Mouse (Mus musculus): Measurements from ENCODE around the gene Dgkg.

Gene Dgkg

DNA sequence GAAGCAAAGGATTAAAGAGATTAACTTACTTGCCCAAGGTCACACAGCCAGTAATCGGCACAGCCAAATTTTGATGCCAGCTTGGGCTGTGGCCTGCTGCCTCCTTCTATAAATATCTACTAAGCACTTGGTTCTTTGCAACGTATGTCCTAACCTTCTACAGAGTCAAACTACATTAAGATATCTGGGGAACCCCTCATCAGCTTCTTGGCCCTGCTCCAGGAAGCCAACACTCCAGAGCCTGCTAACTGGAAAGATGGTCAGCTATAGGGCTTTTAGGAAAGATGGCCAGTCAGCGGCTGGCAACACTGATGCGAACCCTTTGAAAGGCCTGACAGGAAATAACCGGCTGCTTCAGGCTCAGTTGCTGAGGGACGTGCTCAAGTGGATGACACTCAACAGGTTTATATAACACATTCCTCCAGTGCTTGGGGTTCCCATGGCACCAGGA, 114.3 kb downstream of the Dgkg start:
- DNase-seq, result no peak

DNA sequence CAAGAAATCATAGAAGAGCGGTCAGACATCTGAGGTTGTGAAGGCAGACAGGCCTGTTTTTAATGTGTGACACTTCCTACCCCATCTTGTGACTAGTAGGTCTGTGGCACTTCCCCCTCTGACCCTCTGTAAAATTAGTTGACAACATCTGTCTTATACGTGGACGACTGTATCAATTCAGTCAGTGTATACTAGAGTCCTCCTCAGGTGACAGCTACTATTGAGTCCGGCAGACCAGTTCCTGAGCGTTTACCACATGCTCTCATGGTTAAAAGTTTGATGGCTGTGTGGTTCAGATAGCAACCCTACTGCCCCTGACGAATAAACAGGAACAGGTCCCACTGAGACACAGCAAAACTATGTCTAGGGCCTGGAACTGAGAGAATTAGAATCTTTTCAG, 117.7 kb downstream of the Dgkg start:
- no peak for DNase-seq

DNA sequence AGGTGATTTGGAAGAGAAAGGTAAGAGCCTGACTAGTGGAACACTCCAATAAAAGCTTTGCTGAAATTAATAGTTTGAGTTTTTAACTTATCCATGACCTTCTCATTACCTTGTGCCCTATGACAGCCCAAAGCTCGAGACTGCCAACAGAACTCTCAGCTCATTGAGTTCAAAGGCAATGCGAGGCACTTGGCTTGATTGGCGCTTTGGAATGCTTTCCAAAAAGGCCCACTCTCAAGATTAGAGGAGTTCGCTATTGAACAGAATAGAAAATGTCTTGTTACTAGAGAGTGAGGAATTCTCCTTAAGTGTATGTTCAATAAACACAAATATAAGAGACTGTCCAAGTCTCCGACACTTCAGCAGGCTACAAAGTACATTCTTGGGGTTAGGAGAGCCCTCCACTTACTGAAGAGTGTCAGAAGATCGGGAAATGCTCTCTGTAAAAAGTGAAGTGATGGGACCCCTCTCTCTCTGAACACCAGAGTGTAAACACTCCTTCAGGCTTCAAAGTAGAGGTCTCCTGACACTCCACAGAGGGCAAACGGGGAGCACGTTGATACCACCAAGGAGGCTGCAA, 120.3 kb downstream of the Dgkg start:
- no peak for DNase-seq

DNA sequence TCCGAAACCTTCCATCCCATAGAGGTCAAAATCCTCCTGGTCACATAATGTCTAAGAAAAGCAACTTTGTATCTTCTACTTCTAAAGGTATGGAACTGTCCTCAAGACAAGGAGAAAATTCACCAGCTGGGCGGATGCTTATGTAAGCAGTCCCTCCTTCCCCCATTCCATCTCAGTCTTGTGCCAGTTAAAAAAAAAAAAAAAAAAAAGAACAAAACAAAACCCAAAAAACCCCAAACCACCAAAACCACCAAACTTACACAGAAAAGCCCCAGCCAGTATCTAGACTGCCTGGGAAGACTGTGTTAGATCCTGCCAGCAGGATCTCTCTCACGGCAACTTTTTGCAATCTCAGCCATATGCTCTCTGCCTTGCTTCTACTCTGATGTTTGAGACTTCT, 123.9 kb downstream of the Dgkg start:
- no peak for DNase-seq

DNA sequence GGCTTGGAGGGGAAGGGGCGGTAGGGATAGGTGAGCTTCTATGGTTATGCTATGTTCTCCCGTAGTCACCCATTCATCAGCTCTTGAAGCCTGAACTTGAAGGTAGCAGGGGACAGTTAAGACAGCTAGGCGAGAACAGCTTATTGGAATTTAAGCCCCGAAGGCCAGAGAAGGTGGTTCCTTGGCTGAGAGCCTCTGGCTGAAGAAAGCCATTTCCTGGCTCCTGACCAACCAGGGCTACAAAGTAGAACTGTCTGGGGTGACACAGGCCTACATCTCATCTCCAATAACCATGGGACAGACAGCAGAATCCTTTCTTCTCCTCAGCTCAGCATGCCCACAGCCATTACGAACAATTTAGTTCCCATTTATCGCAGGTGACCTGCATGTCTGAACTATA, 125.2 kb downstream of the Dgkg start:
- DNase-seq, result no peak

DNA sequence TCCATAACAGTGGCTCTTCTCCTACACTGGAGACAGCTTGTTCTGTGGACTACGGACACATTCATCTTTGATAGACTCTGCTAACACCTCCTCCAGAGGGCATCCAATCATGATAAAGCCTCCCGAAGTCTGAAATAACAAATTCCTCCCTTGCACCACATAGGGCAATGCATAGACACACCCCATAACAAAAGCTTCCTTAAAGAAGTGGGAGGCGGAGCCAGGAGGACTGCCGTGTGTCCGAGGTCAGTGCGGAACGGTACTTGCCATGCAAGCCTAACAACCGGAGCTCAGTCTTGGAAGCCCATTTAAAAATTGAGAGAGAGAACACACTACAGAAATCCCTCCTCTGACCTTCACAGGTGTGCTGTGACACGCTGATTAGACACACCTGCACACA, 126.0 kb downstream of the Dgkg start:
- no peak for DNase-seq

DNA sequence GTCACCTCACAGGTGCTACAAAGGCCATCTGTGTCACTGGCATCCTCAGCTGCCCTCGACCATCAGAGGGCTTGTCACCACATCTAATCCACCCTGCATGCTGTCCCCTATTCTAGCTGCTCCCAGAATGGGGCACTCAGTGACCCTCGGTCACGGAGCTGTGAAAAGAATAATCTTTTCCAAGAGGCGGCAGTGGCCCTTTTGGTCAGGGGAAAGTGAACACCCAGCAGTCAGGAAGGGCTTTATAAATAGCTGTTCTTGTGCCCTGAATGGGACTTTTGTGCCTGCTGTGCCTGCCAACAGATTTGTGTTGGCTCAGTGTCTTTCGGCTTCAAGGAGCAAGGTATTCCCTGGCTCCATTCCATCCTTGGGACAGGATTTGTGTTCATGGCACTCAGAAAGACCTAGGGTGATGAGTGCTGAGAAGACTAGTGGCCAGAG, 129.5 kb downstream of the Dgkg start:
- no peak for DNase-seq

DNA sequence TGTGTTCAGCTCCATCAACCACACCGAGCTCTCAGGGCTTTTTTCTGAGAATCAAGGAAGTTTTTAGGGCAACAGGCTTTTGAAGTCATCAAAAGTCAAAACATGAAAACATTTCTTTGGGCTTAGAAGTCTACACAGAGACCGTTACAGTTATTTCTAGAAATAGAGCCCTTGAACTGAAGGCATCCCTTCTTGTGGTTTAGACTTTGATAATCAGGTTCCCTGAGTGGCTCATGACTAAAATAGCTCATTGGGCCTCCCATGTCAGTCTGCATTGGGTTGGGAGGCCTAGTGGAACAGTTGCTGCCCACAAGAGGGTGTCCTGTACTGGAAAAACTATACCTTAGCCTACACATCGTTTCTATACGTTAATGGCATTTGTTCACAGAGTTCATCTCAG, 130.6 kb downstream of the Dgkg start:
- no peak for DNase-seq

DNA sequence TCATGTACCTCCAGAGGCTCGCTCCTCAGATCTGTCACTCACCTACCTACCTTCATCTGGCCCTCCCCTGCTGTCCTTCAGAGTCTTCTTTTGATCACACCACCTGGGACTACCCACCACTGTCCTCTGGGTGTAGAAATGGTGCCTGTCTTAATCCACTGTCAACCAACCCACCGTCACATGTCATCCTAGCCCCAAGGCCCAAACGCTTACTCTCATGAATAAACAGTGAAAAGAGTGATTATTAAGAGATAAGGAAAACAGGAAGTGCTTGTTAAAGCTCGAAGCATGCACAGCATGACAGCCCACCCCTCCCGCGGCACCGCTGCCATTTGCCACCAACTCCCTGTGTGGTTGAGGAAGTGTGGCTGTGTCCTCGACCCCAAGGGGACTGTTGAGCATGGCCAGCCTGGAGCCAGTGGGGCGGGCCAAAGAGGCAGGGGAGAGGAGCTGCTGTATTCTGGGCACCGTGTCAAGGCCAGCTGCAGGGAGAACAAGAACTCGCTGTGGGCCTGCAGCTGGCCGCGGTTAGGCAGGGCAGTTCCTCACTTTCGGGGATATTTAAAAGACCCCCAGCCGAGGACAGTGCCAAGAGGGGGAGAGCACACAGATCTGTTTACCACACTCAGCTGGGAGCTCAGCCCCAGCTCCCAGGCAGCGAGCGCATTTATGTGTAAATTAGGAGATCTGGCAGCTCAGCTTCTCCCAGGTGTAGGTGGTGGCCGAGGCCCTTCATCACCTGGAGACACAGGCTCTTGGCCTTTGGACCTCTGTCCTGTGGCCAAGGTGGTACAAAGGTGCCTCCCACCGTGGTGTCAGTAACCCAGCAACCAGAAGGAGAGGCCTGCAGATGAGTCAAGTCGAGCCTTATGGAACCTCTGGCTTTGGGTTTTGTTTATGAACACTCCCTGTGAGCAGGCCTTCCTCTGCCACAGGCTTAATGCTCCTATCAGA, 139.3 kb downstream of the Dgkg start:
- DNase-seq, result peak; percentile 80

DNA sequence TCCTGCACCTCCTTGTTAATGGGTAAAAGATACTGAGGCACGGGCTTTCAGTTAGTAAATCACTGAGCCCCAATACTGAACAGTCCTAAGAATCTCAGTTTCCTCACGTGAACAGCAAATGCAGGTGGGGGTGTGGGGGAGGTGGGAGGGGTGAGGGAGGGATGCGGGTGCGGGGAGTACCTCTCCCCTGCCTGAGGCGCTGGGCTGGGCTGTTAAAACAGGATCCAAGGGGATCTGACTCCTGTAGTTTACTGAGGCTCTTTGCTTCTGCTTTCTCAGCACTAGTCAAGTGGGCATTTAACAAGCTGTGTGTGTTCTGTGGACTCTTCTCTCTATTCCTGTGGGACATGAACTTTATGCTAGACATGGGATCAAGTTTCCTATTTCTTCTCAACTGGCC, 141.5 kb downstream of the Dgkg start:
- no peak for DNase-seq

DNA sequence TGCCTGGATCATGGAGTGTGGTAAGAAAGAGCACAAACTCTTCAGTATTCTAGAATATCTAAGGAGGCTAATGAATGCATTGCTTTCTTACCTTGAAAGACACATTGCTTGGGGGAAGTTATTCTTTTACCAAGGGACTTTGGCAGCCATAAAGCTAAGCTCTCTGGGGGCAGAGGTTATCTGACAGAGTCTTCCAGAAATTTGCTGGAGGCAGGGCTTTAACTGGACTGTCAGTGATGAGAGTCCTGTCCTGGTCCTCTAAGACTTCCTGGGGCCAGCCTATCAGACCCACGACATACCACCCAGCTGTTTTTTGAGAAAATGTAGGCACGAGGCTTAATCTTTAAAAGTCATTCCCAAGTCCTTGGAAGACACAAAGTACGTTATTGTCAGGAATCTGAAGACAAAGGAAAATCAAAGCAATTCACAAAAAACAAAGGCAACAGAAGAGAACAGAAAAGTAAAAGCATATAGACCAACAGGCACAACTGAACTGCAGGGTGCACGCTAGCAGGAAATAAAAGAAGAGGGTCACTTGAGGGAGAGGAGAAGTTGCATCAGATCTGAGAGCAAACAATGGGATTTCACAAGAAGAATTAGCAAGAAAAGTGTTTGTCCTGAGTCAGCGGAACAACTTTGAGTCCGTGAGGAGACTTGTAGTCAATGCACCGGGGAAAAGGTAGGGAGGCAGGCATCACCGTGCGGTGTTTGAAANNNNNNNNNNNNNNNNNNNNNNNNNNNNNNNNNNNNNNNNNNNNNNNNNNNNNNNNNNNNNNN, 146.0 kb downstream of the Dgkg start:
- no peak for DNase-seq

DNA sequence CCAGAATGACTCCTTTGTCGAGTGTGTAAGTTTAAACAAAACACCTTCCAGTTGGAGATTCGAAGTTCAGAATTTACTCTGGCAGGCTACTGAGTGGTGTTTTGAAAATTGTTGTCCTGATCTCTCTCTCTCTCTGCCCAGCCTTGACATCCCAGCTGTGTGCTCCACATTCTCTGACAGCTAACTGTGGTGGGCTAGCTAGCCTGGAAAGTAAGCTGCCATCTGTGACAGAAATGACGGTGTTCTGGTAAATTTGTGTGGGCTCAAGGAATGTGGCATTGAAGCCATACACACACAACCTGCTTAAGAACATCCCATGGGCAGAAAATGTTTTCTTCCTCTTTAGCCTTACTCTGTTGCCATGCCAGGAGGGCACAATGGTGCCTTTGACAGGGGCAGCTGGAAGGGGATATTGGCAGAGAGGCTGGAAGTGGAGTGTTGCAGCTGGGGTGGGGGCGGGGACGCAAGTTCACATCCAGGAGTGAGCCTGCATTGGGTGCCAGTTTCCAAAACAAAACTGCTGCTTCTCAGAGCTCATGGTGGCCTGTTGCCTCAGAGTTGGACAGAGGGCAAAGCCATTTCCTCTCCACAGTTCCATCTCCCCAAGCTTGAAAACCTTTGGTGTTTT, 148.0 kb downstream of the Dgkg start:
- DNase-seq, result peak; percentile 67

DNA sequence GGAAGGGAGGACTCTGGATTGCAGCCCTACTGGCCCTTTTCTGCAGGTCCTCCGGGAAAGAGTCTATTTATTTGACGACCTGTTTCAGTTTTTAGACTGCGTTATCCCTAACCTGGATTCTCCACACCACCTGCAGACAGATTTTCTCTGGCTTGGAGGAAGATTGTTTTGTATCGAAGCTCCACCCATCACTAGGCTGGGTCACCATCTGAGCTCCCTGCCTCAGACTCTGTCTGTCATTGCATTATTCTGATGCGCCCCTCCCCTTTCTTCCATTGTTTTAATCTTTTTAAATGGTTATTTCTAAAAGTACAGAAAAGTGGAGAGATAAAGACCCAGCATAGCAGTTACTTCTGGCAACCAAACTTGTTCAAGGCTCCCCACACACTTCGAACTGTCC, 151.4 kb downstream of the Dgkg start:
- no peak for DNase-seq

DNA sequence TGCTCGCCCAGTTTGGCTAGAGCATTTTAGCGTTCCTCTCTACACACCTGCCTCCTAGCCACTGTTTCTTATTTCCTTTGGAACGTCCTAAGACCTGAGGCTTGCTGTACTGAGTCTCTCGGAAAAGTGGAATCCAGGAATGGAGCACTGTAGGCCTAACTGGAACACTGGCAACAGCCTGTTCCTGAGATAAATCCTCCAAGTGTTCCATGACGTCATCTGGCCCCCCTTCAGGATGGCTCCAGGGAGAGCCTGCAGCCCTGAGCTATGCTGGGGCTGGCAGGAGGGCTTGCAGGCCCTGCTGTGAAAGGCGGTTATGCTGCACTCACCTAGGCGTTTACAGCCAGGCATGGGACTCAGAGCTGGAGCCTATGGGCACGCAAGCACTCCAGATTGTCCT, 152.2 kb downstream of the Dgkg start:
- DNase-seq, result peak; percentile 68

DNA sequence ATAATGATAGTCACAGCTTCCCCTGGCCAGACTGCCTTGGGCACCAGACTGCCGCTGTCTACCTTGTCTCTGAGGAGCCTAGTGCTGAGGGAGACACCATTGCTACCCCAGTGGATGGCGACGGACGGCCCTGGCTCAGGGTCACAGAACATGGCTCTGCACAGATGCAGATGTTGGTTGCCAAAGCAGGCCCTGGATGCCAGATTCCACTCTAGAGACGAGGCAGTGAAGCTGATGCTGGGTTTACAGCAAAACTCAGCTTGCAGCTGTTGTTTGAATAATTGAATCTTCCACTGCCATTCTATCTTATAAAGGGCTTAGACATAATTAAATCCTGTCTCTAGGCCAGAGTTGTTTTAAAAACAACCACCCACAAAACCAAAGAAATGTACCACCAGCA, 153.0 kb downstream of the Dgkg start:
- no peak for DNase-seq

DNA sequence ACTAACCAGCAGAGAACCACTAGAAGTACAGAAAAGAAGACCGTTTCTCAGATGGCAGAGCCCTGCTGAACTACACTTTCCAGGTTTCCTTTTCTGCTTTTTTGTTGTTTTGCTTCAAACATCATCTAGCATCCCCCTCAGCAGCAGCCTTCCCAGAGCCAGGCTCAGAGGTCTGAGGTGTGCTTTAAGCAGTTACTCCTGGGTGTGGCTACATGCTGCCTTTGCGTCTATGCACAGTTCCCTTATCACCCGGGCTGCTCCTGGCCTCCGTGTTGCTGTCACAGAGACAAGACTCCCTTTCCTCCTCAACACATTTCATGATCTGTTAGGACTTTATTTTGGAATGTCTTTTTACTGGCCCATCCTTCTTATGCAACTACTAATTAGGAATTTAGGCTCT, 153.6 kb downstream of the Dgkg start:
- DNase-seq, result no peak

DNA sequence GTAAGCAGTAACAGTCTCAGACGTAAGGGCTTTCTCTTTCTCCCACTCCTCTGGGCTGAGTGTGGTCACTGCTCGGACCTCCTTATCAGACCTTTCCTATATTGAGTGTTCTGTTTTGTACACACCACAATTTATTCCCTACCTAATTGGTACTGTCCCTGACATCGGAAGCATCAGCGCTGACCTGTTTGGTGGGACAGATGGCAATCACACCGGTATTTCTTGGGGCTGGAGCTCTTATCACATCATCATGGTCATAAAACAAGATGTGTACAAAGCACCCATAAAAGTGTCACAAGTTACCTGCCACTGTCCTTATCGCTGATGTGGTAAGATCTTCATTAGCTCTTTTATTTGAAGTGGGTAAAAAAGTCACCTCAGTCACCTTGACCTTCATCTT, 155.2 kb downstream of the Dgkg start:
- no peak for DNase-seq

DNA sequence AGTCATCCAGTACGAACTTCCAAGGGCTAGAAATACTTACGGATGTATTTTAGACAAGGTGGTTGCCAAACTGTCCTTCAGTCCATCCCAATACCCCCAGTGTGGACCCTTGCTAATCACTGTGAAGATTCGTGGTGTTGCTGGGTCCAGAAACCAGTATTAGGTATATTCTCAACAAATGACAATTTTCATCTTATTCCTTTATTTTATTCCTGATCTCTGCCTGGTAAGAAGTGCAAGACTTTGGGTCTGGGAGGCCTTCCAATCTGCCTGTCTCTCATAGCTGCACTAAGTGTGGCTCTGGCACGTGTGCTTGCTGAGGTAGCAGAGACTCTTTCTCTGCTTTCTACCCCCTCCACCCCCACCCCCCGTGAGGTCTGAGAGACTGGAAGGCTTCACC, 156.5 kb downstream of the Dgkg start:
- DNase-seq, result no peak

DNA sequence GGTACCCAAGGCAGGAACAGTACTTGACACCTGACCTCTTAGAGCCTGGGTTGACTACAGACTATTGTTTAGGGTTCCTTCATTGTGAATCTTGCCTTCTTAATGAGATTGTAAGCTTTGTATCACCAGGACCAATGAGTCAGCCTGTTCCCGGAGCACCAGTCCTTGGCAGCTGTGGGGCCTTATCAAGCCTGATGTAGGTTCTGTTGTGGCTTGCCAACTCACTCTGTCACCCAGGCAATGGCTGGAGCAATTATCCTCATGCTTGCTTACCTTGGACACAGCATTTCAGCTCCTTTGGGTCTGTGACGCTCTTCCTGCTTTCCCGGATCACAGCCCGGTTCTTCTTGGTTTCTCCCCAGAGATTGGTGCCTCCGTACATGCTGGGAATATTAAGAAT, 157.1 kb downstream of the Dgkg start:
- DNase-seq, result no peak

DNA sequence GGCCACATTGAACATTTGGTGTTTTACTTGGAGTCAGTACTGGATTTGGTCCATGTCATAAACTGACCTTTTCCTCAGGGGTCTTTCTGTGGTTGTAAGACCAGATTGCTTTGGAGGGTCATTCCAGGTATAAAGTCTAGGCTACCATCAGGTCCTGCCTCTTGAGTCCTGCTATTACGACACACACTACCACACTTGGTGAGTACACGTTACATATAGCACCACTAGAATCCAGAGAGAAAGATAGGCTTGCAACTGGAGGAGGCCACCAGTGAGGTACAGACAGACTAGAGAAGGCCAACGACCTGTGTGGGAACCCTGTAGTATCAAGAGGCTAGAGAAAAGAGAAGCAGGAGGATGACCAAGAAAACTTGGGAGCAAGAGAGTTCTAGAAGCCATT, 157.6 kb downstream of the Dgkg start:
- DNase-seq, result no peak

DNA sequence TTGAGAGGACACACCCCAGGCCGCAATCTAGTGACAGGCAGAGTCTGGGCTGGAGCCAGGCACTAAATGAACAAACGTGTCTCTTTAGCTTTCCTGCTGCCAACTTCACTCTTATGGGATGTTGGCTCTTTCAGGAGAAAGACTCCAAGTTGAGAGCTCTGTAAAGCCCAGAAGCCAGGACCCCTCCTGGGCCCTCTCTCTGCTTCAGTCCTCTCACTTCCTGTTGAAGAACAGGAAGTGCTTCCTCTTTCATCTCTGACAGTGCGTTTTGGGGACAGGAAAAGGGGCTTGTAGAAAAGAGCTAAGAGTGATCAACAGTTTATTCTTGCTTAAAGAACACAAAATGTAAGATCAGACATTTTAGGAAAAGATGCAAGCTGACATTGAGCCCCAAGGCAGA, 159.0 kb downstream of the Dgkg start:
- no peak for DNase-seq

DNA sequence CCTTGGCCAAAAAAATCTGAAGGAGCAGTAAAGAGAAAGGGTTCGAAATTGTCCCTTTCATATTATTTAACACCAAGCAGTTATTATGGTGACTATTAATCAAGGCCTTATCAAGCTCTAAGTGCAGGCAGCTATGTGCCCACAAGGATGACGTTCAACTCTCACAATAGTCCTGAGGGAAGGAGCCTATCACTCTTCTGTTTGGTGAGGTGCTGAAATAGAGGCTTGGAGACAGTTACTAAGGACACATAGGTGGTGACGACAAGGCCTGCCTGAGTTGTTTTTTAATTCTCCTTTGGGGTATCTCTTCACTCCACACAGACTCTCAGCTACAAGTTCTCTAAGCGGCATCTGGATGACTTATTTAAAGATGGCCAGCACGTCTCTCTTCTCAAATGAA, 161.8 kb downstream of the Dgkg start:
- DNase-seq, result no peak

DNA sequence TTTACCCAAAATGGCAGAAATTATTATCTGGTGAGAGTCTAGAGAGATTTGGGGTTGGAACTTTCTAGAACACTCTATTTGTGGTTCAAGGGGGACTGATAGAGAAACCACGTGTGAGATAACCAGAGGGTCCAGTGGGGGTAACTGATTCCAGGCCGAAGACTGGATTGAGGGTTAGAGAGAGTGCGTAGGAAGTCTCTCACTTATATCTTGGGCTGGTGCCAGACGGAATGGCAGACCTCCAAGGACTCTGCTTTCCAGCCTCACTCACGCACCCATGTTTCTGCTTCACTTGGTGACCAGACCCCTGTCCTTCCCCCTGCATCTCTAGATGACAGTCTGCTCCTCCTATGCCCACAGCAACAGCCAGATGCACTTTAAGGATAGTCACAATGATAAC, 162.2 kb downstream of the Dgkg start:
- no peak for DNase-seq

All from retina, postnatal 1 day (tissue).